Mouse (Mus musculus) embryonic facial prominence, embryonic 10.5 days (tissue): ENCODE results near the gene Kif2c. TPM values are rescaled to one million over a fixed set of nuclear protein-coding genes. Genes with fewer than 3 reads are reported as not detected.
A peak's percentile ranks its signal among the peaks of the same experiment; 100 is the strongest.
"Not testable (repeated sequence)": the region's sequence is repeated elsewhere in the genome, so short reads cannot be mapped to it uniquely, and the experiment has no call there.

Experiments used
- DNase-seq: peaks from one replicate; pipeline ENCODE4 v3.0.0-alpha.2; 2017; ENCODE audit warnings: low spot score
- H3K27ac ChIP-seq: fragments of 300-500 bp; sonication (generic); replicated peaks from 2 replicates; pipeline ENCODE4 v1.5.1; 2016; ENCODE audit warnings: mild to moderate bottlenecking
- H3K27me3 ChIP-seq: fragments of 300-500 bp; sonication (generic); replicated peaks from 2 replicates; pipeline ENCODE4 v1.6.1; 2016; ENCODE audit warnings: low read depth, mild to moderate bottlenecking; ENCODE audit not compliant: poor library complexity, severe bottlenecking
- H3K36me3 ChIP-seq: fragments of 300-500 bp; sonication (generic); replicated peaks from 2 replicates; pipeline ENCODE4 v1.6.1; 2016; ENCODE audit warnings: mild to moderate bottlenecking, moderate library complexity
- H3K4me1 ChIP-seq: fragments of 300-500 bp; sonication (generic); 2 replicates; pipeline ENCODE4 v1.6.1; 2016
- H3K4me3 ChIP-seq: fragments of 300-500 bp; sonication (generic); 2 replicates; pipeline ENCODE4 v1.5.1; 2016; ENCODE audit warnings: mild to moderate bottlenecking, moderate library complexity
- H3K9me3 ChIP-seq: fragments of 300-500 bp; sonication (generic); 2 replicates; pipeline ENCODE4 v1.6.1; 2016; ENCODE audit warnings: mild to moderate bottlenecking
- WGBS: fragments of 180-500 bp; shearing (Covaris S2); methylation state at CpG from one replicate; pipeline ENCODE4 v1.1.7; 2016; 5-methylcytosine and 5-hydroxymethylcytosine counted together
- polyA plus RNA-seq: library from polyadenylated mRNA; unstranded; fragments of >200 nt; fragmentation: Nextera tagmentation; extraction: Ambion mirVana; gene quantifications from 2 replicates; pipeline ENCODE4 v1.2.1, GENCODE M21; 2016

The Kif2c gene
- polyA plus RNA-seq, 1 experiment from 2014 or later, result 115 TPM

GRCm38 (mm10) chr4:117210147-117211074, 28.0 kb upstream of the Kif2c start:
- peak overlapping the region; percentile 27; the same call in 1 of the 2 replicates for H3K4me3 ChIP-seq
- H3K9me3 ChIP-seq, result no peaks in the 10 kb centered on the region
- no peaks in the 10 kb centered on the region for H3K36me3 ChIP-seq
- no peaks in the 10 kb centered on the region for H3K27me3 ChIP-seq
- H3K27ac ChIP-seq, result peak overlapping the region; percentile 85
- peaks cover 18% of the 10 kb centered on the region for H3K4me1 ChIP-seq
- 3% methylated on average over 20 of the region's 20 CpGs for WGBS
- peak; percentile 93 for DNase-seq

- WGBS, result 77% methylated on average over 6 of the region's 6 CpGs
- no peak overlapping the region; the same call in 1 of the 2 replicates for H3K27ac ChIP-seq
- no peaks in the 10 kb centered on the region for H3K9me3 ChIP-seq
- no peaks in the 10 kb centered on the region for H3K36me3 ChIP-seq
- DNase-seq, result no peak
- no peak overlapping the region for H3K4me3 ChIP-seq
- no peaks in the 10 kb centered on the region for H3K27me3 ChIP-seq
- peaks cover 18% of the 10 kb centered on the region for H3K4me1 ChIP-seq
Measured at GRCm38 (mm10) chr4:117209592-117209991, 27.2 kb upstream of the Kif2c start.

- H3K27me3 ChIP-seq, result no peaks in the 10 kb centered on the region
- no peaks in the 10 kb centered on the region for H3K36me3 ChIP-seq
- DNase-seq, result no peak
- H3K9me3 ChIP-seq, result no peaks in the 10 kb centered on the region
- no peaks in the 10 kb centered on the region; the same call in 1 of the 2 replicates for H3K4me1 ChIP-seq
- H3K27ac ChIP-seq, result peak overlapping the region; percentile 55; the same call in 1 of the 2 replicates
- H3K4me3 ChIP-seq, result no peak overlapping the region; the same call in 1 of the 2 replicates
- WGBS, result 63% methylated on average over 4 of the region's 4 CpGs
Measured at GRCm38 (mm10) chr4:117202992-117203354, 20.5 kb upstream of the Kif2c start.

DNA sequence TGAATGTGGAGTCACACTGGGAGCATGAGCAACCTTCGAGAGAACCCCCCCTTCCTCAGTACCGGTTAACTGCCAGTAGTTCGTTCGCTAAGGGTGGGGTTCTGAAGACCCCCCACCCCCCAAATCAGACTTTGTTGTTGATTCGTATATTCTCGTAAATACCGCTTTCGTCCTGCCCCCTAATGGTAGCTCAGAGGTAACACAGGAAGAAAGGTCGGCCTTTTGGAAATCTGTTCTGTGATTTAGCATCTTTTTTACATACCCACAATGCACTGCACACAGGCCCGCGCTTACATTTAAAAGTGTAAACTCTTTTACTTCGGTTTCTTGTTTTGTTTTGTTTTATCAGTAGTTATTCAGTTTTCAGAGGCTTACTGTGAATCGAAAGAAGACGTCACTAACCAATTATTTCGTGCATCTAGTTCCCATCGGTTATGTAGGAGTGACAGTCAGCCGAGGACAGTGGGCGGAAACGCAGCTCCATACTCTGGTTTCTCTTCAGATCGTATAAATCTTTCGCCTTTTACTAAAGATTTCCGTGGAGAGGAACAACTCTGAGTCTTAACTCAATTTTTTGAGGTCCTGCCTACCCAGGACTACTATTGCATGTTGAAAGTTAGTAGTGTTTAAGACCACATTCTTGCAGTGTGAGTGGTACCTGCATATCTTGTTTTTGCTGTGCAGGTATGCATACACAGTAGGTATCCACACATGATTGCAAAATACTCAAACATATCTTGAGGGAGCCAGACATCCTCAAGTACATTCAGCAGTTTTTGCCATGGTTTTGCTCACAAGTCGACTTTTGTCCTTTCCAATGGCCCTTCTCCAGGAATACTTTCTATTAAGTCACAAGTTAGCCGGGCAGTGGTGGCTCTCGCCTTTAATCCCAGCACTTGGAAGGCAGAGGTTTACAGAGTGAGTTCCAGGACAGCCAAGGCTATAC, 19.9 kb upstream of the Kif2c start:
- Histone ChIP-seq H3K9me3 (no peaks in the 10 kb centered on the region), H3K4me1 (no peaks in the 10 kb centered on the region; the same call in 1 of the 2 replicates), H3K36me3 (no peaks in the 10 kb centered on the region), H3K27me3 (no peaks in the 10 kb centered on the region), H3K4me3 (peak overlapping the region; percentile 52), H3K27ac (peak overlapping the region; percentile 94)
- WGBS, result 1% methylated on average over 25 of the region's 25 CpGs
- peak; percentile 61 for DNase-seq

DNA sequence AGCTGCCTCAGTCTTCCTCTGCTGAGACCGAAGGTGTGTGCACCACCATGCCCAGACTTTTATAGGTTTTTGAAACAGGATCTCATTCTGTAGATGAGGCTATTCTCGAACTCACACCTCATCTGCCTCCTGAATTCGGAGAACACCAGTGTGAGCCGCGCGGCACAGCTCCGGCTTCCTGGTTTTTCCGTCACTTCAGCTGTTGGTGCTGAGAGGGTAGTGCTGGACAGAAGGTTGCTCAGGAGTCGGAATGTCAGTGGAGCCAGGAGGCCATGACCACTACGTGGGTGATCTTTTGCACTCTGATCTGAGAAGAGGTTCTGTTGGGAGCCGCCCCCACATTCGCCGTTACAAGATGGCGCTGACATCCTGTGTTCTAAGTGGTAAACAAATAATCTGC, 9.4 kb upstream of the Kif2c start:
- H3K9me3 ChIP-seq, result 0 out of 2 replicates have a peak, but pooled peaks cover 2% of the 10 kb centered on the region
- no peak overlapping the region for H3K4me3 ChIP-seq
- no peak overlapping the region for H3K27ac ChIP-seq
- DNase-seq, result no peak
- 95% methylated on average over 14 of the region's 14 CpGs for WGBS
- peaks cover 6% of the 10 kb centered on the region; the same call in 1 of the 2 replicates for H3K4me1 ChIP-seq
- no peaks in the 10 kb centered on the region for H3K36me3 ChIP-seq
- no peaks in the 10 kb centered on the region for H3K27me3 ChIP-seq

DNA sequence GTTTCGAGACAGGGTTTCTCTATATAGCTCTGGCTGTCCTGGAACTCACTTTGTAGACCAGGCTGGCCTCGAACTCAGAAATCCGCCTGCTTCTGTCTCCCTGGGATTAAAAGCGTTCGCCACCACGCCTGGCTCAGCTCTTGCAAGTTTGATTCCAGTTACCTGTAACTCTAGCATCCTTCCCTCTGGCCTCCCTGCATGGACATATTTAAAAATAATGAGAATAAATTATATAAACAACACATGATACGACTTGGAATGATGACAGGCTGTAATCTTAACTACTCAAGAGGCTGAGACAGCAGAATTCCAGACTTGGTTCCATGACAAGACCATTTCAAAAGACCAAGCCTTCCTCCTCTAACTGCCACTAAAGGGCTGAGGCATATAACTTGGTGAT, 8.2 kb upstream of the Kif2c start:
- 71% methylated on average over 7 of the region's 7 CpGs for WGBS
- Histone ChIP-seq H3K36me3 (no peaks in the 10 kb centered on the region), H3K9me3 (0 out of 2 replicates have a peak, but pooled peaks cover 2% of the 10 kb centered on the region), H3K27me3 (no peaks in the 10 kb centered on the region), H3K4me1 (peaks cover 6% of the 10 kb centered on the region; the same call in 1 of the 2 replicates), H3K4me3 (no peak overlapping the region), H3K27ac (0 out of 2 replicates have a peak overlapping the region, but pooled peaks have one; percentile 7)
- no peak for DNase-seq

DNA sequence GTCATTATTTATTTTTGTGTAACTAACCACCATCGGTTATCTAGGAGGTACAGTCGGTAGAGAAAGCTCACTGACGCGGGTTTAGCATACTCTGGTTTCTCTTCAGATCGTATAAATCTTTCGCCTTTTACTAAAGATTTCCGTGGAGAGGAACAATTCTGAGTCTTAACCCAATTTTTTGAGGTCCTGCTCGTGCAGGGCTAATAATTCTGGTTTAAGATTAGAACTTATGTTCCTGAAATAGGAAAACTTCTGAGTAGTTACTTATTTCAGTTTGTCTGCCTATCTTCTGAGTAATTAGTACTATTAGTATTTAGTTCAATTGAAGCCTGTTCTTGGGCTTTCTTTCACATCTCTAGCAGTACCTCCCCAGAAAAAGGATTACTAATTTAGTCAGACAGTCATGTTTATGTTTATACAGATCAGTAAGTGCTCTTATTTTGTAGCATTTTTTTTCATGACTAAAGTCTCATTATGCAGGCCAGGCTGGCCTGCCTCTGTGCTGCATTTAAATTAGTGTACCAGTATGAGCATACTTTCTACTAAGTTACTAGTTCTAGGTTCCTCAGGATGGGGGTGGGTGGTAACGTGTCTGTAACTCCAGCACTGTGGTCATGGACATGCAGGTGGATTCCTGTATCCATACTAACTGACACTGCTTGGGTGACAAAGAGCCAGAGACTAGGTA, 7.6 kb upstream of the Kif2c start:
- peaks cover 6% of the 10 kb centered on the region; the same call in 1 of the 2 replicates for H3K4me1 ChIP-seq
- H3K4me3 ChIP-seq, result peak overlapping the region; percentile 50; the same call in 1 of the 2 replicates
- peak; percentile 69 for DNase-seq
- H3K9me3 ChIP-seq, result 0 out of 2 replicates have a peak, but pooled peaks cover 2% of the 10 kb centered on the region
- 1% methylated on average over 9 of the region's 9 CpGs for WGBS
- peak overlapping the region; percentile 93 for H3K27ac ChIP-seq
- no peaks in the 10 kb centered on the region for H3K27me3 ChIP-seq
- H3K36me3 ChIP-seq, result no peaks in the 10 kb centered on the region

DNA sequence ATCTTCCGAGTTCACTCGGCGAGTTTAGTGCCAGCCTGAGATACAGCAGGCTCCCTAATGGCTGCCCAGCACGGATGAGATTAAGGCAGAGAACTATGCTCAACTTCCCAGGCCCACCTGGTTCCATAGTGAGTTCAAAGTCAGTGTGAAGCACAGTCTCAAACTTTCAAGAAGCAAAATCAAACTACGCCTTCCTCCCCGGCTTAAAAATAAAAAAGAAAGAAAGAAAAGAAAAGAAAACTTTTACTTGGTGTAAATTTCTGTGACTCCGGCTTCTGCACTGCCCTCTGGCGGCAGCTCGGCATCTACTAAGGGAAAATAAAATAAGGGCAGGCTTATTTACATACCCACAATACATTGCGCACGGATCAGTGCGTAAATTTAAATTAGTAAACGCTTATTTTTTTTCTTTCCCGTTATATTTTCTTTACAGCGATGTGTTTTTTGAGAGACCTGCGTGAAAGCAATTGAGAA, 7.0 kb upstream of the Kif2c start:
- H3K4me1 ChIP-seq, result peaks cover 6% of the 10 kb centered on the region; the same call in 1 of the 2 replicates
- peak overlapping the region; percentile 50 for H3K4me3 ChIP-seq
- H3K27me3 ChIP-seq, result no peaks in the 10 kb centered on the region
- no peaks in the 10 kb centered on the region for H3K36me3 ChIP-seq
- 2% methylated on average over 16 of the region's 16 CpGs for WGBS
- peak overlapping the region; percentile 93 for H3K27ac ChIP-seq
- 0 out of 2 replicates have a peak, but pooled peaks cover 2% of the 10 kb centered on the region for H3K9me3 ChIP-seq
- DNase-seq, result peak; percentile 80

DNA sequence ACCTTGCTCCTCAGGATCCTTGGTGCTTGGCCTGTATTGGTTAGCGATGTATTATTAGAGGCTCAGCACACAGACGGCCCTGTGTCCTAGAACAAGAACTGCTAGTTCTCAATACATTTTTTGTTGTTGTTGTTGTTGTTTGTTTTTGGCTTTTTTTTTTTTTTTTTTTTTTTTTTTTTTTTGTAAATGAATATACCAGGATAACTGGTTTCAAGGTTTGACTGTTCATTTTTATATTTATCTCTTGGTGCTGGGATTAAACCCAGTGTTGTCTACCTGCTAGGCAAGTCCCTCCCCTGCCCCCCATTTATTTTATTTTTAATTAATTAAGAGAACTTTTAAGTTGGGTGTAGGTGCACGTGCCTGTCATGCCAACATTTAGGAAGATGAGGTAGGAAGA, 6.5 kb upstream of the Kif2c start:
- Histone ChIP-seq H3K36me3 (no peaks in the 10 kb centered on the region), H3K4me3 (peak overlapping the region; percentile 50), H3K4me1 (peaks cover 6% of the 10 kb centered on the region; the same call in 1 of the 2 replicates), H3K27me3 (no peaks in the 10 kb centered on the region), H3K27ac (peak overlapping the region; percentile 93), H3K9me3 (0 out of 2 replicates have a peak, but pooled peaks cover 2% of the 10 kb centered on the region)
- 53% methylated on average over 3 of the region's 3 CpGs for WGBS
- DNase-seq, result no peak

- H3K9me3 ChIP-seq, H3K27me3 ChIP-seq, DNase-seq: not testable (repeated sequence)
- Histone ChIP-seq H3K36me3 (peaks cover 26% of the 10 kb centered on the region), H3K4me1 (peaks cover 16% of the 10 kb centered on the region), H3K27ac (peak overlapping the region; percentile 93), H3K4me3 (peak overlapping the region; percentile 88)
- WGBS, result 14% methylated on average over 9 of the region's 9 CpGs
Measured at GRCm38 (mm10) chr4:117182759-117183096, 289 bp upstream of the Kif2c start.

DNA sequence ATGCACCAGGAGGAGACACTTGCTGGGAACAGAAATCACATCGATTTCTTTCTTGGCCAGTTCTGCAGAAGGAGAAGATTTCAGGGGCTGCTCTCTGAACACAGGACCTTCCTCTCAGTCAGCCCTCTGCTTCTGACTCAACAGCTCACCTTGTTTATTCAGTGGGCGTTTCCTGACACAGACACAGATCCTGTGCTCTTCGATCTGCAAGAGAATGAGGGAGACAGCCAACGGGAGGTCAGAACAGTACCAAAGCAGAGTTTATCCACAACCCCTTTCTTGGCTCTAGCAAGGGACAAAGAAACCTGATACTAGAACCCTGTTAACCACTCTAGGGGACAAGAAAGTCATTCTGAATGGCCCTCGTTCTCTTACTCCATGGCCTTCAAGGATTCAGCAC, 12.5 kb downstream of the Kif2c start:
- Histone ChIP-seq H3K36me3 (peaks cover 100% of the 10 kb centered on the region), H3K27ac (no peak overlapping the region), H3K27me3 (no peaks in the 10 kb centered on the region), H3K4me3 (no peak overlapping the region), H3K9me3 (no peaks in the 10 kb centered on the region), H3K4me1 (no peaks in the 10 kb centered on the region)
- WGBS, result 89% methylated on average over 5 of the region's 5 CpGs
- no peak for DNase-seq
